In genomic region chr4:53450736-53451135, GRCm38 (mm10) we compare ENCODE assay signal across 18 mouse cellular contexts. TPM values are rescaled to one million over a fixed set of nuclear protein-coding genes. Genes with fewer than 3 reads are reported as not detected.
A peak's percentile ranks its signal among the peaks of the same experiment; 100 is the strongest.
DNase-seq lines count a peak whose midpoint lies in the region.
"Had no signal": no experiment of that assay in that cellular context is flagged by ENCODE, and none has a peak within 500 bp of the region (broad histone marks: within the 10 kb centered on the region; RNA-seq: fewer than 3 reads in every experiment).

No protein-coding gene starts in this region.

- H3K36me3 ChIP-seq in heart, embryonic 10.5 days, result no peaks in the 10 kb centered on the region; the same call in 1 of the 2 replicates
- H3K36me3 ChIP-seq: embryonic facial prominence, embryonic 12.5 days; hindbrain, embryonic 13.5 days; liver, embryonic 15.5 days; neural tube, embryonic 15.5 days had no signal

- H3K9me3 ChIP-seq in heart, embryonic 10.5 days, result no peaks in the 10 kb centered on the region
- H3K9me3 ChIP-seq: embryonic facial prominence, embryonic 12.5 days; hindbrain, embryonic 13.5 days; liver, embryonic 15.5 days; neural tube, embryonic 15.5 days had no signal

- no peak overlapping the region for H3K4me3 ChIP-seq in heart, embryonic 10.5 days
- H3K4me3 ChIP-seq: embryonic facial prominence, embryonic 12.5 days; gastrocnemius, adult 2 months; hindbrain, embryonic 13.5 days; liver, embryonic 15.5 days; neural tube, embryonic 15.5 days had no signal

- peak; percentile 62 for DNase-seq in heart, embryonic 10.5 days (ENCODE audit: low spot score)
- no peak for DNase-seq in heart, adult 8-10 months (ENCODE audit: low spot score)
- peak; percentile 52 to 57 for DNase-seq in kidney, postnatal 4 days
- no peak for DNase-seq in kidney, postnatal 14 days
- DNase-seq in ovary, postnatal 36 days (ENCODE audit: low spot score), result peak; percentile 19
- DNase-seq in ovary, postnatal 10 days (ENCODE audit: low spot score), result no peak
- DNase-seq in lung, postnatal 4 days, result peak; percentile 22 to 46
- DNase-seq: adrenal gland, adult 8-10 months; B cell, adult 2 months; cerebellum, adult 11 months; forebrain, postnatal 0 days; gastrocnemius, adult 2 months; retina, postnatal 1 day; thymus, adult 18-20 months had no signal

- H3K27me3 ChIP-seq in heart, embryonic 10.5 days (ENCODE audit: insufficient read depth, poor library complexity, severe bottlenecking), result no peaks in the 10 kb centered on the region
- H3K27me3 ChIP-seq: embryonic facial prominence, embryonic 12.5 days; hindbrain, embryonic 13.5 days; liver, embryonic 15.5 days; neural tube, embryonic 15.5 days had no signal

- WGBS in heart, embryonic 10.5 days, result 73% methylated on average over 7 of the region's 7 CpGs

- H3K4me1 ChIP-seq in heart, embryonic 10.5 days, result peaks cover 35% of the 10 kb centered on the region
- H3K4me1 ChIP-seq: embryonic facial prominence, embryonic 12.5 days had no signal

- no peak overlapping the region for H3K27ac ChIP-seq in heart, embryonic 10.5 days
- H3K27ac ChIP-seq: embryonic facial prominence, embryonic 12.5 days; hindbrain, embryonic 13.5 days; liver, embryonic 15.5 days; neural tube, embryonic 15.5 days had no signal

RNA-seq across cellular contexts. Expression of gene Slc44a1, which starts 10.5 kb away (rescaled TPM):
- polyA plus RNA-seq in heart, embryonic 10.5 days (2016; fragmentation: Nextera tagmentation; extraction: Ambion mirVana), result 15.9 and 16.3 TPM in 2 replicates
- total RNA-seq in heart, adult 8-10 months (2022), result 10 to 100 TPM; 26.4 to 31.2 (median 28.9) TPM

Comparison
In these comparisons a context has a peak if more than half of its experiments do, and no peak if none do; other contexts are left out.
1. DNase-seq: peak in heart, embryonic 10.5 days (single experiment), kidney, postnatal 4 days (2 of 2), ovary, postnatal 36 days (single experiment) and lung, postnatal 4 days (2 of 2); none in heart, adult 8-10 months (single experiment), kidney, postnatal 14 days (single experiment) and ovary, postnatal 10 days (single experiment).